17 mouse cellular contexts compared by ENCODE assay signal in genomic region chr1:192833097-192833496, GRCm38 (mm10). TPM values are rescaled to one million over a fixed set of nuclear protein-coding genes. Genes with fewer than 3 reads are reported as not detected.
DNase-seq lines count a peak whose midpoint lies in the region; ATAC-seq and TF ChIP-seq lines count a peak whose summit lies in the region.
"Had no signal": no experiment of that assay in that cellular context is flagged by ENCODE, and none has a peak within 500 bp of the region (broad histone marks: within the 10 kb centered on the region; RNA-seq: fewer than 3 reads in every experiment).

No protein-coding gene starts in this region.

- H3K4me3 ChIP-seq in midbrain, embryonic 12.5 days: no peak overlapping the region
- H3K4me3 ChIP-seq in midbrain, embryonic 16.5 days (ENCODE audit: low read depth, low read length): no peak overlapping the region
- H3K4me3 ChIP-seq in embryonic facial prominence, embryonic 12.5 days: no peak overlapping the region
- no peak overlapping the region for H3K4me3 ChIP-seq in liver, postnatal 0 days (ENCODE audit: low read depth, low read length)
- H3K4me3 ChIP-seq: forebrain, embryonic 13.5 days; heart, embryonic 12.5 days; midbrain, embryonic 13.5 days had no signal

- H3K36me3 ChIP-seq in midbrain, embryonic 12.5 days: no peaks in the 10 kb centered on the region
- H3K36me3 ChIP-seq in midbrain, embryonic 16.5 days (ENCODE audit: control insufficient read depth, insufficient read depth, low read length): no peaks in the 10 kb centered on the region
- H3K36me3 ChIP-seq in embryonic facial prominence, embryonic 12.5 days: no peaks in the 10 kb centered on the region
- H3K36me3 ChIP-seq in liver, postnatal 0 days (replicated peaks; ENCODE audit: insufficient read depth, low read length): no peaks in the 10 kb centered on the region
- H3K36me3 ChIP-seq: G1E; heart, embryonic 12.5 days; midbrain, embryonic 13.5 days had no signal

- H3K4me2 ChIP-seq in midbrain, embryonic 12.5 days (replicated peaks): no peak overlapping the region
- H3K4me2 ChIP-seq in midbrain, embryonic 16.5 days (ENCODE audit: low read length): no peak overlapping the region
- H3K4me2 ChIP-seq in embryonic facial prominence, embryonic 12.5 days (replicated peaks): no peak overlapping the region
- no peak overlapping the region for H3K4me2 ChIP-seq in liver, postnatal 0 days (ENCODE audit: low read depth, low read length)
- H3K4me2 ChIP-seq: heart, embryonic 12.5 days had no signal

- peak; percentile 33 for DNase-seq in kidney, adult 18-20 months
- no peak for DNase-seq in kidney, postnatal 4 days
- DNase-seq in liver, postnatal 0 days: no peak
- no peak for DNase-seq in yolk sac, embryonic 10.5 days (ENCODE audit: low spot score)
- DNase-seq: cerebellum, adult 9-10 months; heart, postnatal 4 days; lung, adult 18-20 months; lung, postnatal 36 days; spleen, adult 18-20 months; thymus, postnatal 36 days had no signal

- 34% methylated on average over 4 of the region's 4 CpGs for WGBS in midbrain, embryonic 12.5 days
- WGBS in midbrain, embryonic 16.5 days: 32% methylated on average over 4 of the region's 4 CpGs
- WGBS in embryonic facial prominence, embryonic 12.5 days: 29% methylated on average over 4 of the region's 4 CpGs
- 19% methylated on average over 4 of the region's 4 CpGs for WGBS in liver, postnatal 0 days (ENCODE audit: insufficient replicate concordance)

- no peak overlapping the region; the same call in 1 of the 2 replicates for H3K9ac ChIP-seq in midbrain, embryonic 12.5 days (replicated peaks)
- no peak overlapping the region for H3K9ac ChIP-seq in midbrain, embryonic 16.5 days (ENCODE audit: low read depth, low read length)
- no peak overlapping the region for H3K9ac ChIP-seq in embryonic facial prominence, embryonic 12.5 days
- H3K9ac ChIP-seq in liver, postnatal 0 days (replicated peaks): no peak overlapping the region
- H3K9ac ChIP-seq: forebrain, embryonic 13.5 days; heart, embryonic 12.5 days had no signal

- peaks cover 58% of the 10 kb centered on the region for H3K4me1 ChIP-seq in midbrain, embryonic 12.5 days
- H3K4me1 ChIP-seq in midbrain, embryonic 16.5 days (ENCODE audit: control insufficient read depth, insufficient read depth, low read length): peaks cover 32% of the 10 kb centered on the region
- H3K4me1 ChIP-seq in embryonic facial prominence, embryonic 12.5 days: peaks cover 35% of the 10 kb centered on the region
- peaks cover 10% of the 10 kb centered on the region; the same call in 1 of the 2 replicates for H3K4me1 ChIP-seq in liver, postnatal 0 days (ENCODE audit: insufficient read depth)

- H3K27ac ChIP-seq in midbrain, embryonic 12.5 days (replicated peaks): peak overlapping the region; percentile 96; the same call in 1 of the 2 replicates
- H3K27ac ChIP-seq in midbrain, embryonic 16.5 days (ENCODE audit: low read length): no peak overlapping the region
- 0 out of 2 replicates have a peak overlapping the region, but pooled peaks have one; percentile 95 for H3K27ac ChIP-seq in embryonic facial prominence, embryonic 12.5 days
- no peak overlapping the region for H3K27ac ChIP-seq in liver, postnatal 0 days (ENCODE audit: low read depth)
- H3K27ac ChIP-seq: forebrain, embryonic 13.5 days had no signal

- H3K9me3 ChIP-seq in midbrain, embryonic 12.5 days: no peaks in the 10 kb centered on the region
- H3K9me3 ChIP-seq in midbrain, embryonic 16.5 days (replicated peaks; ENCODE audit: control insufficient read depth, low read length, poor library complexity, severe bottlenecking): no peaks in the 10 kb centered on the region
- H3K9me3 ChIP-seq in embryonic facial prominence, embryonic 12.5 days: no peaks in the 10 kb centered on the region
- H3K9me3 ChIP-seq in liver, postnatal 0 days (ENCODE audit: low read length): no peaks in the 10 kb centered on the region
- H3K9me3 ChIP-seq: forebrain, embryonic 13.5 days; heart, embryonic 12.5 days; midbrain, embryonic 13.5 days had no signal

- peaks cover 49% of the 10 kb centered on the region for H3K27me3 ChIP-seq in midbrain, embryonic 12.5 days
- no peaks in the 10 kb centered on the region for H3K27me3 ChIP-seq in midbrain, embryonic 16.5 days (ENCODE audit: control insufficient read depth, insufficient read depth, low read depth, low read length)
- H3K27me3 ChIP-seq in embryonic facial prominence, embryonic 12.5 days: 0 out of 2 replicates have a peak, but pooled peaks cover 5% of the 10 kb centered on the region
- H3K27me3 ChIP-seq in liver, postnatal 0 days (ENCODE audit: insufficient read depth, low read length): peaks cover 42% of the 10 kb centered on the region

- no peak for TF ChIP-seq EP300 in liver, postnatal 0 days (IDR thresholded peaks at IDR 0.05; ENCODE audit: low read depth)

- no peak for TF ChIP-seq CTCF in liver, postnatal 0 days (IDR thresholded peaks at IDR 0.05; ENCODE audit: low read depth)

- no peak for ATAC-seq in midbrain, embryonic 12.5 days (ENCODE audit: low FRiP score, low read depth)
- no peak for ATAC-seq in midbrain, embryonic 16.5 days
- ATAC-seq in embryonic facial prominence, embryonic 12.5 days (ENCODE audit: insufficient number of reproducible peaks, insufficient read depth, low FRiP score, low TSS enrichment): no peak
- peak; percentile 24; the same call in 1 of the 2 replicates for ATAC-seq in liver, postnatal 0 days
- ATAC-seq: forebrain, embryonic 13.5 days; midbrain, embryonic 13.5 days had no signal

RNA-seq across cellular contexts. Expression of gene Sertad4, which starts 22.5 kb away (rescaled TPM):
- 35.8 and 43.3 TPM in 2 replicates for polyA plus RNA-seq in midbrain, embryonic 12.5 days (2016; fragmentation: Nextera tagmentation; extraction: Ambion mirVana)
- 26.3 and 27.6 TPM in 2 replicates for polyA plus RNA-seq in midbrain, embryonic 16.5 days (2015; fragmentation: Nextera tagmentation; extraction: Ambion mirVana)
- 69.6 and 80.7 TPM in 2 replicates for polyA plus RNA-seq in embryonic facial prominence, embryonic 12.5 days (2016; fragmentation: Nextera tagmentation; extraction: Ambion mirVana)
- 0.28 and 0.37 TPM in 2 replicates for polyA plus RNA-seq in liver, postnatal 0 days (2015; fragmentation: Nextera tagmentation; extraction: Ambion mirVana)
- polyA plus RNA-seq: G1E had no signal

Comparison
In these comparisons a context has a peak if more than half of its experiments do, and no peak if none do; other contexts are left out.
1. H3K27ac ChIP-seq: peak in midbrain, embryonic 12.5 days (single experiment) and embryonic facial prominence, embryonic 12.5 days (single experiment); none in midbrain, embryonic 16.5 days (single experiment) and liver, postnatal 0 days (single experiment).
2. RNA of gene Sertad4, which starts 22.5 kb away (polyA plus RNA-seq): 69.6 to 80.7 TPM in embryonic facial prominence, embryonic 12.5 days, 35.8 to 43.3 TPM in midbrain, embryonic 12.5 days and 26.3 to 27.6 TPM in midbrain, embryonic 16.5 days; 0.28 to 0.37 TPM in liver, postnatal 0 days; every median in the first group is over 10 times any median in the second.